ENCODE assay signal across 8 mouse cellular contexts in the genomic region with DNA sequence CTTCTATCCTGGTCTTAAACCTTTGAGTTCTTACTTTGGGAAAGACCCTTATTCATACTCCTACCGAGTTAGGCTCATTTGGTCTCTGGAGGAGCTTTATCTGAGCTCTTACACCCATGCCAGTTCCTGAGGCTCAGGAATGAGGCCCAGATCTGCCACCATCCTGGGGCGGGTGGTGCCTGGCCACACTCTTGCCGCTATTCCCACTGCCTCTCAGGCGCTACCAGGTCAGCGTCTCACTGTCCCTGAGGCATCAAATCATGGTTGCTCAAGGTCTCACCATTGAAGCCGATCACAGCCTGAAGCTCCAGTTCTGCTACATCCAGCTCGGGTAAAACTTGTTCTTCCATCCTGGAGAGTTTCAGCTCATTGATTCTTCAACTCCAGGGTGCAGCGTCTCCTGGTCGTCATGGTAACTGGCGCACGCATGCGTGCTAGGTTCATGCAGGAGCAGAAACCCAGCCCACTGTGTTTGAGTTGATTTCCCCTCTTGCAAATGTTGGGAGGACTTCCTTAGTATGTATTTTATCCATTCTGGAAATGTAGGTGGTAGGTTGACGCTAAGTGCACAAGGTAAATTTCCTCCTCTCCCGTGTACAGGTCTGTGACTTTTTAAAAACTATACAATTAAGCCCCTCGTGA. TPM values are rescaled to one million over a fixed set of nuclear protein-coding genes. Genes with fewer than 3 reads are reported as not detected.
DNase-seq lines count a peak whose midpoint lies in the region; ATAC-seq and TF ChIP-seq lines count a peak whose summit lies in the region.

A gene (minus strand): TSS at position 410 of the 642 bp plus-strand sequence.

- WGBS in cerebellum, adult 2 months: 5% methylated on average over 15 of the region's 15 CpGs
- WGBS in forebrain, postnatal 0 days: 6% methylated on average over 15 of the region's 15 CpGs
- 6% methylated on average over 15 of the region's 15 CpGs for WGBS in lung, adult 2 months
- WGBS in neural tube, embryonic 15.5 days: 7% methylated on average over 15 of the region's 15 CpGs

- peak within 1 kb of the TSS; percentile 35 for H3K27ac ChIP-seq in MEL (ENCODE audit: control insufficient read depth, low read depth, low read length)
- peak within 1 kb of the TSS; percentile 55; the same call in 1 of the 2 replicates for H3K27ac ChIP-seq in cerebellum, adult 2 months (ENCODE audit: insufficient read depth, low read length)
- no peak within 1 kb of the TSS for H3K27ac ChIP-seq in forebrain, postnatal 0 days (ENCODE audit: low read depth, low read length)
- peak within 1 kb of the TSS; percentile 80 for H3K27ac ChIP-seq in layer of hippocampus, adult 2 months
- H3K27ac ChIP-seq in neural tube, embryonic 15.5 days (replicated peaks): peak within 1 kb of the TSS; percentile 56; the same call in 1 of the 2 replicates

- TF ChIP-seq RAD21 in MEL (IDR thresholded peaks at IDR 0.05; ENCODE audit: low read depth, low read length): no peak

- peak within 1 kb of the TSS; percentile 80 to 83 for H3K4me3 ChIP-seq in MEL (ENCODE audit: control insufficient read depth in 1 of 2, insufficient read depth in 1 of 2, low read depth in 2 of 2, low read length in 2 of 2)
- H3K4me3 ChIP-seq in cerebellum, adult 2 months (replicated peaks; ENCODE audit: insufficient read depth, low read depth, low read length): peak within 1 kb of the TSS; percentile 99
- peak within 1 kb of the TSS; percentile 80 for H3K4me3 ChIP-seq in forebrain, postnatal 0 days (ENCODE audit: low read depth, low read length)
- H3K4me3 ChIP-seq in layer of hippocampus, adult 2 months: peak within 1 kb of the TSS; percentile 95
- H3K4me3 ChIP-seq in lung, adult 2 months (replicated peaks; ENCODE audit: extremely low read depth, low read depth, low read length): peak within 1 kb of the TSS; percentile 80
- peak within 1 kb of the TSS; percentile 84 for H3K4me3 ChIP-seq in neural tube, embryonic 15.5 days (replicated peaks)

- peak; percentile 88; the same call in 1 of the 2 replicates for ATAC-seq in forebrain, postnatal 0 days
- peak; percentile 68 for ATAC-seq in neural tube, embryonic 15.5 days (ENCODE audit: low FRiP score)

- TF ChIP-seq CTCF in MEL (IDR thresholded peaks at IDR 0.05 in 2 of 3, conservative IDR thresholded peaks at IDR 0.05 in 1 of 3; ENCODE audit: control insufficient read depth in 1 of 3, insufficient read depth in 1 of 3, low read depth in 2 of 3, low read length in 3 of 3, poor library complexity in 1 of 3, severe bottlenecking in 1 of 3): no peak
- TF ChIP-seq CTCF in cerebellum, adult 2 months (IDR thresholded peaks at IDR 0.05; ENCODE audit: borderline replicate concordance, insufficient read depth, low read depth, low read length): no peak
- TF ChIP-seq CTCF in forebrain, postnatal 0 days (IDR thresholded peaks at IDR 0.05; ENCODE audit: low read depth): no peak
- no peak for TF ChIP-seq CTCF in layer of hippocampus, adult 2 months (conservative IDR thresholded peaks at IDR 0.05)
- no peak for TF ChIP-seq CTCF in lung, adult 2 months (IDR thresholded peaks at IDR 0.05; ENCODE audit: insufficient read depth, low read length)

- H3K9me3 ChIP-seq in MEL (replicated peaks; ENCODE audit: insufficient read depth, low read length): no peaks in the 10 kb centered on the region
- no peaks in the 10 kb centered on the region for H3K9me3 ChIP-seq in forebrain, postnatal 0 days (ENCODE audit: low read length)
- H3K9me3 ChIP-seq in neural tube, embryonic 15.5 days (replicated peaks): no peaks in the 10 kb centered on the region

- peaks cover 6% of the 10 kb centered on the region for H3K79me2 ChIP-seq in MEL (ENCODE audit: control insufficient read depth, insufficient read depth, low read length, poor library complexity)

- TF ChIP-seq EP300 in MEL (IDR thresholded peaks at IDR 0.05; ENCODE audit: low read depth in 1 of 2, low read length in 2 of 2): no peak

- no peaks in the 10 kb centered on the region for H3K27me3 ChIP-seq in MEL (ENCODE audit: control insufficient read depth in 1 of 2, insufficient read depth in 2 of 2, low read length in 2 of 2)
- H3K27me3 ChIP-seq in cerebellum, adult 2 months (ENCODE audit: control insufficient read depth, insufficient read depth, low read length): no peaks in the 10 kb centered on the region
- no peaks in the 10 kb centered on the region for H3K27me3 ChIP-seq in forebrain, postnatal 0 days (ENCODE audit: insufficient read depth, low read length)
- H3K27me3 ChIP-seq in neural tube, embryonic 15.5 days (replicated peaks): no peaks in the 10 kb centered on the region

- H3K36me3 ChIP-seq in MEL (ENCODE audit: control insufficient read depth in 1 of 2, insufficient read depth in 2 of 2, low read length in 2 of 2): peaks cover 0 to 4% of the 10 kb centered on the region in 2 experiments; a peak in 1 of 4 replicates
- no peaks in the 10 kb centered on the region for H3K36me3 ChIP-seq in forebrain, postnatal 0 days (ENCODE audit: insufficient read depth)
- H3K36me3 ChIP-seq in neural tube, embryonic 15.5 days: peaks cover 6% of the 10 kb centered on the region; the same call in 1 of the 2 replicates

- peaks cover 3 to 5% of the 10 kb centered on the region in 2 experiments; a peak in 2 of 4 replicates for H3K4me1 ChIP-seq in MEL (ENCODE audit: control insufficient read depth in 1 of 2, insufficient read depth in 2 of 2, low read length in 2 of 2)
- H3K4me1 ChIP-seq in cerebellum, adult 2 months (ENCODE audit: control insufficient read depth, insufficient read depth, low read length): peaks cover 6% of the 10 kb centered on the region
- H3K4me1 ChIP-seq in forebrain, postnatal 0 days (ENCODE audit: insufficient read depth): peaks cover 12% of the 10 kb centered on the region
- H3K4me1 ChIP-seq in lung, adult 2 months (ENCODE audit: control insufficient read depth, insufficient read depth, low read length): peaks cover 3% of the 10 kb centered on the region; the same call in 1 of the 2 replicates
- peaks cover 25% of the 10 kb centered on the region for H3K4me1 ChIP-seq in neural tube, embryonic 15.5 days

- H3K4me2 ChIP-seq in forebrain, postnatal 0 days (ENCODE audit: low read depth): peak within 1 kb of the TSS; percentile 91
- H3K4me2 ChIP-seq in neural tube, embryonic 15.5 days: peak within 1 kb of the TSS; percentile 88

- peak; percentile 88 for DNase-seq in MEL (ENCODE audit: low read depth, low spot score)
- DNase-seq in cerebellum, adult 2 months: peak; percentile 83 to 87
- DNase-seq in forebrain, postnatal 0 days: peak; percentile 91
- peak; percentile 87 for DNase-seq in heart, postnatal 4 days
- peak; percentile 88 to 89 for DNase-seq in layer of hippocampus, adult 2 months (ENCODE audit: low spot score in 2 of 2)
- peak; percentile 74 for DNase-seq in lung, adult 2 months
- peak; percentile 92 for DNase-seq in testis, postnatal 10 days (ENCODE audit: low spot score)

- H3K9ac ChIP-seq in MEL (ENCODE audit: control insufficient read depth, low read depth, low read length, poor library complexity, severe bottlenecking): peak within 1 kb of the TSS; percentile 76
- peak within 1 kb of the TSS; percentile 81 for H3K9ac ChIP-seq in forebrain, postnatal 0 days
- H3K9ac ChIP-seq in neural tube, embryonic 15.5 days (replicated peaks): peak within 1 kb of the TSS; percentile 79

- no peak for TF ChIP-seq POLR2A in MEL (IDR thresholded peaks at IDR 0.05; ENCODE audit: control insufficient read depth in 1 of 2, insufficient read depth in 1 of 2, low read depth in 1 of 2, low read length in 2 of 2, poor library complexity in 1 of 2)
- TF ChIP-seq POLR2A in cerebellum, adult 2 months (IDR thresholded peaks at IDR 0.05; ENCODE audit: borderline replicate concordance, insufficient read depth, low read length): no peak
- TF ChIP-seq POLR2A in lung, adult 2 months (IDR thresholded peaks at IDR 0.05; ENCODE audit: borderline replicate concordance, extremely low read depth, low read depth, low read length): no peak

TF ChIP-seq in MEL, 35 proteins besides CTCF, POLR2A, EP300 and RAD21:
- TF ChIP-seq MAX (IDR thresholded peaks at IDR 0.05; ENCODE audit: low read length): 0 out of 2 replicates have a peak, but pooled peaks have one; percentile 12
- TF ChIP-seq JUND (IDR thresholded peaks at IDR 0.05; ENCODE audit: low read depth, low read length): no peak
- TF ChIP-seq NRF1 (IDR thresholded peaks at IDR 0.05; ENCODE audit: insufficient read depth, low read depth, low read length, poor library complexity, severe bottlenecking): peak; percentile 89
- TF ChIP-seq UBTF (IDR thresholded peaks at IDR 0.05; ENCODE audit: borderline replicate concordance, insufficient read depth, low read depth, low read length): no peak
- peak; percentile 92 for TF ChIP-seq SIN3A (IDR thresholded peaks at IDR 0.05; ENCODE audit: low read length)
- no peak for TF ChIP-seq SMC3 (IDR thresholded peaks at IDR 0.05; ENCODE audit: low read depth, low read length)
- TF ChIP-seq MXI1 (IDR thresholded peaks at IDR 0.05; ENCODE audit: low read depth, low read length): peak; percentile 80
- peak; percentile 71 for TF ChIP-seq ELF1 (IDR thresholded peaks at IDR 0.05; ENCODE audit: low read depth, low read length)
- peak; percentile 57 for TF ChIP-seq NELFE (IDR thresholded peaks at IDR 0.05; ENCODE audit: low read depth, low read length)
- TF ChIP-seq HCFC1 (IDR thresholded peaks at IDR 0.05; ENCODE audit: low read depth, low read length): peak; percentile 58

RNA-seq across cellular contexts. Expression of the gene that starts here (rescaled TPM):
- not detected in 2 replicates for total RNA-seq in MEL (2012; rRNA removed)
- not detected for polyA plus RNA-seq in MEL (2012; ENCODE audit: insufficient read depth in 1 of 2, insufficient read length in 2 of 2, low read depth in 1 of 2, low replicate concordance in 2 of 2, missing spikeins in 1 of 2)
- 0.72 and 1.6 TPM in 2 replicates for polyA plus RNA-seq in cerebellum, adult 2 months (2012; rRNA removed)
- 3.0 and 4.2 TPM in 2 replicates for total RNA-seq in forebrain, postnatal 0 days (2014; rRNA removed)
- polyA plus RNA-seq in forebrain, postnatal 0 days (2015; fragmentation: Nextera tagmentation; extraction: Ambion mirVana): 2.6 and 4.8 TPM in 2 replicates
- total RNA-seq in heart, postnatal 4 days (2021): under 1 TPM in 1 of 2 experiments, not detected in 1; 0.14 TPM
- 1 to 10 TPM in 1 of 2 experiments, under 1 TPM in 1; 0.86 to 1.7 TPM for total RNA-seq in layer of hippocampus, adult 2 months (2021)
- polyA plus RNA-seq in lung, adult 2 months (2012; rRNA removed): 4.7 and 9.4 TPM in 2 replicates
- polyA plus RNA-seq in neural tube, embryonic 15.5 days (2015; fragmentation: Nextera tagmentation; extraction: Ambion mirVana): 2.8 and 4.1 TPM in 2 replicates

Comparison
In these comparisons a context has a peak if more than half of its experiments do, and no peak if none do; other contexts are left out.
1. Peak in DNase-seq, H3K4me3 ChIP-seq, H3K27ac ChIP-seq and H3K9ac ChIP-seq in MEL; RNA of the gene not detected or under 1 TPM.
2. Peak in DNase-seq in heart, postnatal 4 days; RNA of the gene not detected or under 1 TPM.